Mouse (Mus musculus) naive thymus-derived CD4-positive, alpha-beta T cell, adult 2 months (primary cell): Measurements from ENCODE around the gene Slc39a3.
"Not testable (repeated sequence)": the region's sequence is repeated elsewhere in the genome, so short reads cannot be mapped to it uniquely, and the experiment has no call there.

Source experiments
- DNase-seq: peaks from one replicate; pipeline ENCODE4 v3.0.0-alpha.2; 2011; ENCODE audit warnings: low read depth

Slc39a3 gene

GRCm38 (mm10) chr10:81045246-81045645 lies 8.0 kb upstream of the Slc39a3 start:
- not testable (repeated sequence) for DNase-seq

GRCm38 (mm10) chr10:81041458-81042175 lies 4.4 kb upstream of the Slc39a3 start:
- peak; percentile 88 for DNase-seq

DNA sequence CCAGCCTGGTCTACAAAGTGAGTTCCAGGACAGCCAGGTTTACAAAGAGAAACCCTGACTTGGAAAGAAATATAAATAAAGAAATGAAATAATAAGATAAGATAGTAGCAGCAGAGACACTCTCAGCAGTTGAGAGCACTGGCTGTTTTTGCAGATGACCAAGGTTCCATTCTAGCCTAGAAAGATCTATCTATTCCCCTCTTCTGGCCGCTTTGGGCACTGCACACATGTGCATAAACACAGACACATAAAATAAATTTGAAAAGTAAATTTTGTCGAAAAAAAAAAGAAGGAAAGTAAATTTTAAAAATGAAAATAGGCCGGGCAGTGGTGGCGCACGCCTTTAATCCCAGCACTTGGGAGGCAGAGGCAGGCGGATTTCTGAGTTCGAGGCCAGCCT lies 975 bp downstream of the Slc39a3 start:
- DNase-seq = peak; percentile 58

GRCm38 (mm10) chr10:81033586-81033985 lies 3.6 kb downstream of the Slc39a3 start:
- no peak for DNase-seq

- no peak for DNase-seq
These were observed 8.2 kb downstream of the Slc39a3 start for GRCm38 (mm10) chr10:81029031-81029430.

DNA sequence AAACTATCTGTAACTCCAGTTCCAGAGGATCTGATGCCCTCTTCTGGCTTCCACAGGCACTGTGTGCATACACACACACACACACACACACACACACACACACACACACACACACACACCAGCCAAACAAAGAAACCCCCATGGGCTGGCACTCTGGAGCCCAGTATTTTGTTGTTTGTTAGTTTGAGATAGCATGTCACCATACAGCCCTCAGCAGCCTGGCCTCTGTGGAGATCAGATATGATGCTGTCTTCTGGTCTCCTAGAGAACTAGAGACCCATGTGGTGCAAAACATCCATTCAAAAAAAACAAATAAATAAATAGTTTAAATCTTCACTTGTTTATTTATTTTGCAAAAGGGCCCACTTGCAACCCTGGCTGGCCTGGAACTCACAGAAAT lies 9.0 kb downstream of the Slc39a3 start:
- DNase-seq = no peak

DNA sequence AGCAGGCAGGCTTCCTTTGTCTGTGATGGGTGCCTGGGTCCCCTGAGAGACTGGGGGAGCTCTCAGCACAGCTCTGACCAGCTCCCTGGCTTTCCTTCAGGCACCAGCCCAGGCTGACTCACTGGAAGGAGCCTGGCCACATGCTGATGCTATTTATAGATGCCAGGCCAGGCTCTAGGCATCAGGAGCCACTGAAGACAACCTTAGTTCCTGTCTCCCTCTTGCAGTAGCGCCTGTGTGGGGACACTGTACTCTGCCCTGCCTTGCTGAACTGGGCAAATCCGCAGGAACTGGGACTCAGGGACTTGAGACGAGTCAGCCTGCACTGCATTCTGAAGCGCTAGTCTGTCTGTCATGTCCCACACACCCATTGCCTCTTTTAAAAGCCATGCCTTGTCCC lies 9.9 kb downstream of the Slc39a3 start:
- DNase-seq = no peak

DNA sequence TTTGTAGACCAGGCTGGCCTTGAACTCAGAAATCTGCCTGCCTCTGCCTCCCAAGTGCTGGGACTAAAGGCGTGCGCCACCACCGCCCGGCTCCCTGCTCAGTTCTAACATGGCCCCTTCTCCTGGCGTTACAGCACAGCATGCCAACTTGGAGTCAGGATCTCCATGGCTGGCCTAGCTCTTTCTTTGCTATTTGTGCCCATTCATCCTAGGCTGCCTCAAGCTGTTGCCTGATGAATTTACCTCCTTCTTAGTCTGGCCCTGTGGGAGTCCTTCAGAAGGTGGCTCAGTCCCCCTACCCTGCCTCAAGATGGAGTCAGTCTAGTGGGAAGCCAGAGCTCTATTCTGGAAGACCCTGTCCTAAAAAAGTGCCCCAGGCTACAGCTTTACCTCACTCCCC lies 10.4 kb downstream of the Slc39a3 start:
- no peak for DNase-seq

DNA sequence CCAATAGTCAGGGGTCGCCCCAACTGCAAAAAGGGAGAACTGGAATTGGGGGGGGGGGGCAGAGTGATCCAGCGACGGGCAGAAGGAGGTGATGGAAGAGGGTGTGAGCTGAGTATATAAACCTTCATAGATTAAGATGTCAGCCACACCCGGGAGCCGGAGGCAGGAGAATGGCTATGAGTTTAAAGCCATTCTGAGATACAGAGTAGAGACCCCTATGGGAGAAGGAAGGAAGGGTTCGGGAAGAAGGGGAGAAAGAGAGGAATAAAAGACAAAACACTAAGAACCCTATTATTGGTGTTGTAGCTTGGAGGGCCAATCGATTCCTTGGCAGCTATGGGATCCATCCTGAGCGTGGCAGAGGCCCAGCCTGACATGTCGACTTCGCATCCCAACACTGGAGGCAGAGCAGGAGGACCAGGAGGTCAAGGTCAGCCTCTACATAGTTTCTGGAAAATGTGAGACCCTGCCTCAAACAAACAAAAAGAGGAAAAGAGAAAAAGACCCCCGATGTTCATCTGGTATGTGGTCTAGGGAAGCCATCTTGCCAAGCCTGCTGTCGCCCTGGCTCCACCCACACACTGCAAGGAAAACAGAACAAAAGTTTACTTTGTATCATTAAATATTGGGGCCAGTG lies 11.5 kb downstream of the Slc39a3 start, which contains the start of gene Diras1:
Gene Diras1, minus strand, starts transcription at position 24 of the 637 bp plus-strand sequence.
- DNase-seq = no peak

DNA sequence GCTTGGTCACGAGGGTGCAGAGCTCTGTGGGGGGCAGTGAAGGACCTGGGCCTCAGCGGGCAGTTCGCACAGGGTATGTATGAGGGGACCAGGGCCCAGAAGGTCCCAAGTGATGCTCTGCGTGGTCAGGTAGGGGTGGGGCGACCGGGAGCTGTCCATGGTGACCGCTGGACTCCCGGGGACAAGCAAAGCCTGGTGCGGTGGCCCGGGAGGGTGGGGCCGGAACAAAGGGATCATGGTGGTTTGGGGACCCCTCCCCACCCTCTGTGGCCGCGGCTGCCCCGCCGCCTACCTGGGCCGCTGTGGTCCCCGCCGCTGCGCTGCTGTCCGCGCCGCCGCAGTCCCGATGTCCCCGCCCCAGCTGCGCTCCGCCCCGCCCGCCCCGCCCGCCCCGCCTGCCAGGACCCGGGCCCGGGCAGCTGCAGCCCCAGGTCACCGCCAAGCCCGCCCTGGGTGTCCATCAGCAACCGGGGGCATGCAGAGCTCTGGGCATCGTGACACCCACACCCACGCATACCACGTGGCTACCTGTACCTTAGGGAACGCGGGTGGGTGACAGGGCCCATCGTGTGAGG lies 12.1 kb downstream of the Slc39a3 start:
- no peak for DNase-seq

DNA sequence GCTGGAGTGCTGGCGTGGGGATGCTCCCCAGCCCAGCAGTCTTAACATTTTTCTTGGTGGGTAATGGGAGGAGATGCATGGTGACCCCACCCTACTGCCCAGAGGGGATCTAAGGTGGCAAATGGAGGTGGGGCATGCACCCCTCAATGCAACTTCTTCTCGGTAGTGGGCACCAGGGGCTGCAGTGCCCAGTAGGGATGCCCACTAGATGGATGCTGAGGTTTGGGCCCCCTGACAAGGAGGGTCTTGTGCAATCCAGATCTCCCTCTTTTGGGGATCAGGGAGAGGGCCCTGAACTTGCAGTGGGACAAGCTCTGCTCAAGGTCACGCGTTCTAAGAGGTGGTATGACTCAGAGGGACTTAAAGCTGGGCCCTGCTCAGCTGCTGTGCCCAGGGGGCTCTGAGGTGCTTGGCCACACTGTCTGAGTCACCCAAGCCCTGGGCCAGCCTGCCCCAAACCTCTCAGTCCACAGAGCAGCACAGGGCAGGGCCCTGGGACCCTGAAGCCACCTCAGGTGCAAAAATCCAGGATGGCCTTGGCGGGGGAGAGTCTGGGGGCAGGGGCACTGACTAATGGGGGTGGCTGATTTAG lies 12.8 kb downstream of the Slc39a3 start:
- DNase-seq = no peak

DNA sequence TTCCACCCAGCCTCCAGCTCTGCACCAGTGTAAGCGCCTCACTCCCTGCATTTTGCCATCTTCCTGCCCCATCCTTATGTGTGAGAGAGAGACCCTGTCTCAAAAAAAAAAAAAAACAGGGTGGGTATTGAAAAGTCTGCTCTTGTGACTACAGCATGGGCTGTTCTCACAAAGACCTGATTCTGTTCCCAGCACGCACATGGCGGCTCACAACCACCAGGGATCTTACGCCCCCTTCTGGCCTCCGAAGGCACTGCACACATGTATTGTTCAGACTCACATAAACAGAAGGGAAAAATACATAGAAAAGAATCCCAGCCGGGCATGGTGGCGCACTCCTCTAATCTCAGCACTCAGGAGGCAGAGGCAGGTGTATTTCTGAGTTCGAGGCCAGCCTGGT lies 14.5 kb downstream of the Slc39a3 start:
- no peak for DNase-seq

DNA sequence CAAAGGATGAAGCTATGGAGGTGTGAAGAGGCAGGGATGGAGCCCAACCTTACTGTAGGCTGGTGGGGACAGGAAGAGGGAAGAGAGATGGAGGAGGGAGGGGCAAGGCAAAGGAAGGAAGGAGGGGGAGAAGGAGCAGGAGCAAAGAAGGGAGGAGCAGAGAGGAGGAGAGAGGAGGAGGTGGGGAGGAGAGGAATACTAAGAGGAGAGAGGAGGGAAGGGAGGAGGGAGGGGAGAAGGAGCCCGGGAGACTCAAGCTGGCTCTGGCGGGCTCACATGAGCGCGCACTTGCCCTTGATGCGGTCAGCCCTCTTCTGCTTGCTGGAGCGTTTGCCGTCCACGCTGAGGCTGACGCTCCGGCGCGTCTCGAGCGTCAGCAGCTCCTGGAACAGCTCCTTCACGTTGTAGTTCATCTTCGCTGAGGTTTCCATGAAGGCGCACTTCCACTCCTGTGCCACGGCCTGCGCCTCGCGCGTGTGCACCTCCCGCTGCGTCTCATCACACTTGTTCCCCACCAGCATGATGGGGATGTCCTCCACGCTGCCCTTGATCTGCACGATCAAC lies 15.6 kb downstream of the Slc39a3 start:
- DNase-seq = no peak

- no peak for DNase-seq
These were observed 17.0 kb downstream of the Slc39a3 start for GRCm38 (mm10) chr10:81020207-81020606.

DNA sequence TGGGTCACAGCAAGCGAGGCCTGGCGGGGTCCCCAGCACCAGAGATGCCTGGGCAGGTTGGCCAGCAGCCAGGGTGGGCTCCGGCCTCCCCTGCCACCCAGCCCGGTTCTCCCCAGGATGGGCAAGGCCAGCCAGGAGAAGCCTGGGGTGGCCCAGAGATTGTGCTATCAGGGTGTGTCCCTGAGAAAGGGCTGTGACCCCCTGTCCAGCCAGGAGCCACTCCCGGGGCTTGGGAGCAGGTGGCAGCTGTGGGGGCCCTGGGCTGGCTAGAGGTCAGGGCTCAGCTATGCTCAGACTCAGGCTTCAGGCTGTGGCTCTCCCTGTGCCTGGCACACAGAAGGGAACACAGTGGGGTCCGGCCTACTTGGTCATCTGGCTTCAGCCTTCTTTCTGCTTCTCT lies 17.5 kb downstream of the Slc39a3 start:
- no peak for DNase-seq

- DNase-seq = peak; percentile 19
These were observed 18.9 kb downstream of the Slc39a3 start for GRCm38 (mm10) chr10:81018326-81018725.

DNA sequence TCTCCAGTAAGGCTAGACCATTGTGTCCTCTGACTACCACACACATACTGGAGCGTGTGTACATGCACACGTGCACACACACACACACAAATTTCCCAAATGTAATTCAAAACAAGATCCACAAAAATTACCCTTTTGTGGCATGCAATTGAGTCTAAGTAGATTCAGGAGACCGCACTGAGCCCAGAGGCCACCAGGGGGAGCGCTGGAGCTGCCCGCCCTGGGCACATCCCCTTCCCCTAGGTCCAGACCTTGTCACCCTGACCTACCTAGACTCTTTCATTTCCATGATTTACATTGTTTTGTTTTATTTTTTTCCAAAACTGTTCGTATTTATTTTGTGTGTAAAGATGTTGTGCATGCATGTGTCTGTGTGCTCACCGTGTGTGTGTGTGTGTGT lies 20.6 kb downstream of the Slc39a3 start:
- peak; percentile 85 for DNase-seq

DNA sequence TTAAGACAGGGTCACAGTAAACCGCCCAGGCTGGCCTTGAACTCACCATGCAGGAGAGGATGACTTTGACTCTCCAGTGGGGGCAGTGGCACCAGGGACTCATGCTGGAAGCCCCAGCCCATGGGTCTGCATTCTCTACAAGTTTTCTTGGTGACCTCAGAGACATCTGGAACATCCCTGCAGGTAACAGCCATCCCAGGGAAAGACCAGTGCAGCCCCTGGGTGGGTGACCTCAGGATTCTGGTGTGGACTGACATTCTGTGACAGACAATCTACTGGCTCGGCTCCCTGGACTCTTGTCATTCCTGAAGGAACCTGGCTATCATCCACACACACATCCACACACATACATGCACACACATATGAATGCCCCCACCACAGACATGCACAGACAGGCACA lies 21.6 kb downstream of the Slc39a3 start:
- DNase-seq = no peak

DNA sequence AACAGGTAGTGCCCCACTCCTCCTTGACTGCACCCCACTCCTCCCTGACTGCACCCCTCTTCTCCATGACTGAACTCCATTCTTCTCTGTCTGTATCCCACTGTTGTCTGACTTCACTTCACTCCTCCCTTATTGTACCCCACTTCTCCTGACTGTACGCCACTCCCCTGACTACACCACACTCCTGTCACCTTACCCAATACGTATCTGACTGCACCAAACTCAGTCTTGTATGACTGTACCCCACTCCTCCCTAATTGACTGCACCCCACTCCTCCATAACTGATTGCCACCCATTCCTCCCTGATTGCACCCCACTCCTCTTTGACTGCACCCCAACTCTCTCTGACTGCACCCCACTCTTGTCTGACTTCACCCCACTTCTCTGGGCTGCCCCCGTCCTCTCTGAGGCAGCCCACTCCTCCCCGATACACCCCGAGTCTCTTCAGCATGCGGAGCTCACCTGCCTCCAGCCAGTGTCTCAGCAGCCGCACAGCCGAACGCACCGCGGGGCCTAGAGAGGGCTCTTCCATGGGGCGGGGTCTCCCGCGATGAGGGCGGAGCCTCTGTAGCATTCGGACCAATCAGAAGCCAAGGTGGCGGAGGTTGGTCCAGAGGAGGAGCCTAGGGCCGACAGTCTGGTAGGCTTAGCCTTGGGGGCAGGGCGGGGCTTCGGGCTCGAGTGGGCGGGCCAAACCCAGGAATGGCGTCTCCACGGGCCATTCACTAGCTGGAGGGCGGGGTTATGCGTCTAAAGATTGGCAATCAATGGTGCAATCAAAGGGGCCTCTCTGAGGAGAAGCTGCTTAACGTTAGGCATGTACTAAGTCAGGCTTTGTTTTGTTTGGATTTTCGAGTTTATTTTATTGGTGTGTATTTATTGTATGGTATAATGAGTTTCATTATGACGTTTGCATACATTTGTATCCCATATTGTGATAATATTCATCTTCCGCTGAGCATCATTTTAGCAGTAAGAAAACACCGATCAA lies 22.5 kb downstream of the Slc39a3 start, which contains the start of gene Gng7:
Gene Gng7, minus strand, starts transcription at position 553 of the 992 bp plus-strand sequence.
- DNase-seq = peak; percentile 90

- DNase-seq = no peak
These were observed 26.4 kb downstream of the Slc39a3 start for GRCm38 (mm10) chr10:81010851-81011250.

GRCm38 (mm10) chr10:81007240-81007639 lies 30.0 kb downstream of the Slc39a3 start:
- DNase-seq = no peak
